Mouse (Mus musculus): ENCODE measurements around the gene Ptger2. TPM values are rescaled to one million over a fixed set of nuclear protein-coding genes. Genes with fewer than 3 reads are reported as not detected.

The Ptger2 gene
- polyA plus RNA-seq, 1 experiment from 2014 or later = 0.16 TPM

DNA sequence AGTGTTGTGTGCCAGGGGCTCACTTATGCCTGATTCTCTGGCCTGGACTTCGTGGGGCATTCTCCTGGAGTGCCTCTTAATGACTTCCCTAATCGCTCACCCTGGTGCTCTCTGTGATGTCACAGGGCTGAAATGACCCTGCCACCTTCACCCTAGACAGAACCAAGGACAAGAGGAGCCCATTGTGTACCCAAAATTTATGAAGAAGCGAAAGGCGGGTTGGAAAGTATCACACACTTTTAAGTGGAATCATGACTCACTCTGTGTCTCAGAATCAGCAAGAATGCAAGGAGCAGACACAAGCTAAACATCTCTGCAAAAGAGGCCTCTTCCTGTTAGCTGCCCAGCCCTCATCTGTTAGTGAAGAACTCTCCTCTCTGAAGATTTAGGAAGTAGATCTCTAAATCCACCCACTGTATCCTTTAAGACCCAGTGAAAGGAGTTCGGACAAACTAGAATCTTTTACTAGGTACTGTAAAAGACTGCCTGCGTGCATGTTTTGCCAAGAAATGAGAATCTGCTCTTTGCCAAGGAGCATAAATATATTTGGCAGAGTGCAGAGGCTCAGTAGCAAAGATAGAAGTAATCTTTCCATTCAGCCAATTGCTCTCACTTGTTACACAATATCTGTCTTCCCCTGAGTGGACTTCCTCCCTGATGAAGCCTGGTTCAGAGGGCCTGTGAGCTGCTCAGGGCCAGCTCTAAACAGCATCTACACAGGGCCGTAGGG lies 61.9 kb downstream of the Ptger2 start:
- no peaks in the 10 kb centered on the region for H3K9me3 ChIP-seq
- H3K27ac ChIP-seq = no peak overlapping the region
- 66% methylated on average over 7 of the region's 7 CpGs for WGBS
- H3K4me1 ChIP-seq (replicated peaks) = peaks cover 8% of the 10 kb centered on the region; the same call in 1 of the 2 replicates
- H3K36me3 ChIP-seq = no peaks in the 10 kb centered on the region
- H3K27me3 ChIP-seq = no peaks in the 10 kb centered on the region
- H3K4me2 ChIP-seq = no peak overlapping the region
- ATAC-seq (ENCODE audit: insufficient number of reproducible peaks, insufficient read depth, low FRiP score, low TSS enrichment, low read depth) = no peak
- H3K9ac ChIP-seq (replicated peaks) = no peak overlapping the region
- H3K4me3 ChIP-seq (replicated peaks) = no peak overlapping the region

DNA sequence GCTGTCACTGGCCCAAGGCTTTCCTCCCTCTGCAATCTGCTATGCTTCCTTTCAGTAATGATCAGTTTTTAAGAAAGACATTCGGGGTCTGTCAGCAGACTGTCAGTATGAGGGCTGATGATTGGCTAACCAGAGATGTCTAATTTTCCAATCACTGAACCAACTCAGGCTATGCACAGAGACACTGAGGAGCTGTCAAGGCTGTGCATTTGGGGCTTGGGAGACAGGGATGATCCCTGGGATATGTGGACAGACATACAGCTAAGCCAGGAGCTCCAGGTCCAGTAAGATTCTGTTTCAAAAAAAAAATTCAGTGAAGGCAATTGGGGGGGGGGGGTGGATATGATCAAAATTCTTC lies 62.4 kb downstream of the Ptger2 start:
- Histone ChIP-seq H3K4me3 (replicated peaks) (no peak overlapping the region), H3K4me1 (replicated peaks) (peaks cover 8% of the 10 kb centered on the region; the same call in 1 of the 2 replicates), H3K9me3 (no peaks in the 10 kb centered on the region), H3K9ac (replicated peaks) (no peak overlapping the region), H3K27ac (no peak overlapping the region), H3K27me3 (no peaks in the 10 kb centered on the region), H3K4me2 (no peak overlapping the region), H3K36me3 (no peaks in the 10 kb centered on the region)
- 53% methylated on average over 1 of the region's 1 CpGs for WGBS
- no peak for ATAC-seq (ENCODE audit: insufficient number of reproducible peaks, insufficient read depth, low FRiP score, low TSS enrichment, low read depth)

DNA sequence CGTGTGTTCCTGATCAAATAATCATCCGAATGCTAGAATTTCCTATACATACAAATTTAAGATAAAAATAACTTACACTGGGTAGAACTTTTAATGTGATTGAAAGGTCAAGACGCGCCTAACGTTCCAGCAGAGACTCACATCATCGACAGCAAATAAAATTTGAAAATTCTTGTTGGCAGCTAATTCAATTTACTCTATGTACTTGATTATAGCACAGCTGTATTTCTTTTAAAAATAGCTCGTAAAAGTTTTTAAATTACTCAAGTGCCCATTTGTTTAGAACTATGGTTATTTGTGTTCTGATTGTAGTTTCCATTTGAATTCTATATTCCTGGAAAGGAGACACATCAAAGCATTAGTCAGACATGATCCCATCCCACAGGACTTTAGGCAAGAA lies 63.1 kb downstream of the Ptger2 start:
- Histone ChIP-seq H3K36me3 (no peaks in the 10 kb centered on the region), H3K9me3 (no peaks in the 10 kb centered on the region), H3K27ac (no peak overlapping the region), H3K4me3 (replicated peaks) (no peak overlapping the region), H3K27me3 (no peaks in the 10 kb centered on the region), H3K4me2 (no peak overlapping the region), H3K9ac (replicated peaks) (no peak overlapping the region), H3K4me1 (replicated peaks) (peaks cover 8% of the 10 kb centered on the region; the same call in 1 of the 2 replicates)
- ATAC-seq (ENCODE audit: insufficient number of reproducible peaks, insufficient read depth, low FRiP score, low TSS enrichment, low read depth) = no peak
- WGBS = 61% methylated on average over 7 of the region's 7 CpGs

MicroRNA genes within 50 kb of the gene (microRNA counts, 519-probe panel; counts per million panel counts)
- microRNA mmu-miR-327 = not detected

Small RNAs within 50 kb of the gene (microRNA-seq; reads per million reads assigned to microRNA genes)
- gene Mir327 = not detected

Other genes starting within 250 kb of the Ptger2 start
- not detected in 2 replicates for gene Gm8267, start 237.9 kb upstream of the Ptger2 start, polyA plus RNA-seq (2016; fragmentation: Nextera tagmentation; extraction: Ambion mirVana)
- gene Ptgdr, start 128.8 kb upstream of the Ptger2 start, polyA plus RNA-seq (2016; fragmentation: Nextera tagmentation; extraction: Ambion mirVana) = 0.23 and 0.38 TPM in 2 replicates
- 4.2 and 5.1 TPM in 2 replicates for gene Gpr137c, start 231.5 kb downstream of the Ptger2 start, polyA plus RNA-seq (2016; fragmentation: Nextera tagmentation; extraction: Ambion mirVana)
- 17.0 and 17.8 TPM in 2 replicates for gene Txndc16, start 232.1 kb downstream of the Ptger2 start, polyA plus RNA-seq (2016; fragmentation: Nextera tagmentation; extraction: Ambion mirVana)